Mouse (Mus musculus) forebrain, embryonic 10.5 days (tissue): ENCODE measurements at regions not wholly inside any gene's neighbourhood (a gene's known extent, or its start where the extent isn't known, plus 50 kb on each side); places are given as distances from the start of the nearest gene placed in this dataset.

Source experiments
- DNase-seq: peaks from one replicate; pipeline ENCODE4 v3.0.0-alpha.2; 2017; ENCODE audit warnings: low spot score; ENCODE audit errors: extremely low spot score
- H3K27ac ChIP-seq: fragments of 300-500 bp; sonication (generic); 2 replicates; pipeline ENCODE4 v1.5.1; 2016; ENCODE audit warnings: mild to moderate bottlenecking
- H3K27me3 ChIP-seq: fragments of 300-500 bp; sonication (generic); 2 replicates; pipeline ENCODE4 v1.6.1; 2016; ENCODE audit warnings: mild to moderate bottlenecking; ENCODE audit not compliant: poor library complexity, severe bottlenecking
- H3K36me3 ChIP-seq: fragments of 300-500 bp; sonication (generic); replicated peaks from 2 replicates; pipeline ENCODE4 v1.6.1; 2016; ENCODE audit warnings: mild to moderate bottlenecking, moderate library complexity
- H3K4me1 ChIP-seq: fragments of 300-500 bp; sonication (generic); 2 replicates; pipeline ENCODE4 v1.6.1; 2016
- H3K4me3 ChIP-seq: fragments of 300-500 bp; sonication (generic); 2 replicates; pipeline ENCODE4 v1.5.1; 2016; ENCODE audit warnings: mild to moderate bottlenecking, moderate library complexity
- H3K9me3 ChIP-seq: fragments of 300-500 bp; sonication (generic); 2 replicates; pipeline ENCODE4 v1.6.1; 2016; ENCODE audit warnings: mild to moderate bottlenecking, moderate library complexity
- WGBS: fragments of 180-500 bp; shearing (Covaris S2); methylation state at CpG from one replicate; pipeline ENCODE4 v1.1.7; 2016; 5-methylcytosine and 5-hydroxymethylcytosine counted together

GRCm38 (mm10) chr12:7382455-7382854 lies 595.0 kb upstream of the Apob start:
- Histone ChIP-seq H3K9me3 (no peaks in the 10 kb centered on the region), H3K36me3 (no peaks in the 10 kb centered on the region), H3K4me3 (no peak overlapping the region), H3K27me3 (no peaks in the 10 kb centered on the region), H3K4me1 (no peaks in the 10 kb centered on the region), H3K27ac (no peak overlapping the region)
- WGBS, result 91% methylated on average over 1 of the region's 1 CpGs
- DNase-seq, result no peak

DNA sequence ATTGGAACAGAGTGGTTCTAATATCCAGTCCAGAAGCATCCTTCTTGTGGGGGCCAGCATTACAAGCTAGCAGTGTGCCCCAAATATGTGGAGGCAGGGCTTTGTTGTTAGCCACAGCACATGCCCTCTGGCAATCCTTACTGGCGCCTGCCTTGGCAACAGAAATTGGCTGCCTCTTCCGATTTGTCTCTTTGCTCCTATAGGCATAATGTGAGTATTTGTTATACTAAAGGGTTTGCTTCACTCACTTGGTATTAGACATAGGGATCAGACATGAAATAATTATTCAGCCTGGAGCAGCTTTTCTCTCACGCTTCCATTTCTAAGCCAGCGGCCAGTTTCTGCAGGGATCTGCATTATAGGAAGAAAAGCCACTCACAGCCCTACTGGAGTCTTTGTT lies 573.6 kb upstream of the Apob start:
- no peaks in the 10 kb centered on the region for H3K36me3 ChIP-seq
- WGBS, result 66% methylated on average over 4 of the region's 4 CpGs
- H3K27me3 ChIP-seq, result no peaks in the 10 kb centered on the region
- H3K4me1 ChIP-seq, result 0 out of 2 replicates have a peak, but pooled peaks cover 3% of the 10 kb centered on the region
- DNase-seq, result no peak
- H3K27ac ChIP-seq, result no peak overlapping the region
- H3K9me3 ChIP-seq, result no peaks in the 10 kb centered on the region
- H3K4me3 ChIP-seq, result no peak overlapping the region

- no peaks in the 10 kb centered on the region for H3K9me3 ChIP-seq
- 90% methylated on average over 4 of the region's 4 CpGs for WGBS
- no peaks in the 10 kb centered on the region for H3K36me3 ChIP-seq
- H3K4me1 ChIP-seq, result no peaks in the 10 kb centered on the region
- no peak overlapping the region for H3K4me3 ChIP-seq
- no peak overlapping the region for H3K27ac ChIP-seq
- no peaks in the 10 kb centered on the region for H3K27me3 ChIP-seq
- DNase-seq, result no peak
Observed at GRCm38 (mm10) chr12:7411810-7412209, 565.6 kb upstream of the Apob start.

- H3K27ac ChIP-seq, result no peak overlapping the region
- DNase-seq, result no peak
Observed at GRCm38 (mm10) chr12:7420276-7420675, 557.2 kb upstream of the Apob start.

GRCm38 (mm10) chr12:7421826-7422540 lies 555.5 kb upstream of the Apob start:
- Histone ChIP-seq H3K27ac (no peak overlapping the region), H3K4me3 (no peak overlapping the region), H3K27me3 (no peaks in the 10 kb centered on the region), H3K36me3 (no peaks in the 10 kb centered on the region), H3K4me1 (no peaks in the 10 kb centered on the region), H3K9me3 (no peaks in the 10 kb centered on the region)
- WGBS, result 68% methylated on average over 2 of the region's 2 CpGs
- no peak for DNase-seq

More at GRCm38 (mm10) chr12:7420276-7420675, 557.2 kb upstream of the Apob start:
- WGBS, result 35% methylated on average over 1 of the region's 2 CpGs
- H3K4me3 ChIP-seq, result no peak overlapping the region
- H3K4me1 ChIP-seq, result no peaks in the 10 kb centered on the region
- no peaks in the 10 kb centered on the region for H3K9me3 ChIP-seq
- H3K27me3 ChIP-seq, result no peaks in the 10 kb centered on the region
- H3K36me3 ChIP-seq, result no peaks in the 10 kb centered on the region

GRCm38 (mm10) chr12:7430981-7431380 lies 546.5 kb upstream of the Apob start:
- no peaks in the 10 kb centered on the region for H3K9me3 ChIP-seq
- H3K27me3 ChIP-seq, result no peaks in the 10 kb centered on the region
- H3K36me3 ChIP-seq, result no peaks in the 10 kb centered on the region
- H3K4me3 ChIP-seq, result no peak overlapping the region
- H3K27ac ChIP-seq, result no peak overlapping the region
- no peaks in the 10 kb centered on the region for H3K4me1 ChIP-seq
- DNase-seq, result no peak
- 91% methylated on average over 4 of the region's 4 CpGs for WGBS

GRCm38 (mm10) chr12:7445238-7445637 lies 532.2 kb upstream of the Apob start:
- Histone ChIP-seq H3K9me3 (no peaks in the 10 kb centered on the region), H3K27me3 (no peaks in the 10 kb centered on the region), H3K4me1 (0 out of 2 replicates have a peak, but pooled peaks cover under 1% of the 10 kb centered on the region), H3K27ac (no peak overlapping the region), H3K4me3 (no peak overlapping the region), H3K36me3 (no peaks in the 10 kb centered on the region)
- DNase-seq, result no peak
- WGBS, result 90% methylated on average over 2 of the region's 2 CpGs

- peaks cover 7% of the 10 kb centered on the region; the same call in 1 of the 2 replicates for H3K4me1 ChIP-seq
- DNase-seq, result no peak
- H3K9me3 ChIP-seq, result no peaks in the 10 kb centered on the region
- no peaks in the 10 kb centered on the region for H3K36me3 ChIP-seq
- no peak overlapping the region for H3K4me3 ChIP-seq
- no peak overlapping the region for H3K27ac ChIP-seq
- H3K27me3 ChIP-seq, result no peaks in the 10 kb centered on the region
- 43% methylated on average over 2 of the region's 2 CpGs for WGBS
Observed at GRCm38 (mm10) chr12:7450506-7450905, 526.9 kb upstream of the Apob start.

GRCm38 (mm10) chr12:7457036-7457435 lies 520.4 kb upstream of the Apob start:
- peaks cover 13% of the 10 kb centered on the region for H3K4me1 ChIP-seq
- H3K27ac ChIP-seq, result no peak overlapping the region
- no peaks in the 10 kb centered on the region; the same call in 1 of the 2 replicates for H3K27me3 ChIP-seq
- no peaks in the 10 kb centered on the region for H3K9me3 ChIP-seq
- DNase-seq, result no peak
- WGBS, result 84% methylated on average over 5 of the region's 5 CpGs
- no peaks in the 10 kb centered on the region for H3K36me3 ChIP-seq
- no peak overlapping the region for H3K4me3 ChIP-seq

DNA sequence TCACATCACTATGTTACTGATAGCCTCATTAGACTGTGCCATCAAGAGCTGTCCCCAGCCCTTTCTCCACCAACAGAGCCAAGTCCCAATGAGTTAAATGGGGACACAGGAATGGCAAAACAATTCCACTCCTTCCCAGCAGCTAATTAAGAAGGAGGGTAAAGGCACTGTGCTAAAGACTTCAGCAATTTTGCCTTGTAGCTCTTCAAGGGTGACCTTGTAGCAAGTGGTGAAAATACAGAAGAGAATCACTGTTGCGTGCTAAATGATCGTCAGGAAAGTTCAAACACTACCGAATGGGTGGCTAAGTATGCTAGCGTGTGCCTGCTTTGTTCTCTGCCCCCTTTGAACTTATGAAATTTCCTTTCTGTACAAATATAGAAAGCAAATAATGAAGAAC lies 519.9 kb upstream of the Apob start:
- Histone ChIP-seq H3K27ac (no peak overlapping the region), H3K36me3 (no peaks in the 10 kb centered on the region), H3K4me3 (no peak overlapping the region), H3K9me3 (no peaks in the 10 kb centered on the region), H3K4me1 (peaks cover 13% of the 10 kb centered on the region), H3K27me3 (no peaks in the 10 kb centered on the region; the same call in 1 of the 2 replicates)
- WGBS, result 72% methylated on average over 4 of the region's 4 CpGs
- DNase-seq, result no peak

DNA sequence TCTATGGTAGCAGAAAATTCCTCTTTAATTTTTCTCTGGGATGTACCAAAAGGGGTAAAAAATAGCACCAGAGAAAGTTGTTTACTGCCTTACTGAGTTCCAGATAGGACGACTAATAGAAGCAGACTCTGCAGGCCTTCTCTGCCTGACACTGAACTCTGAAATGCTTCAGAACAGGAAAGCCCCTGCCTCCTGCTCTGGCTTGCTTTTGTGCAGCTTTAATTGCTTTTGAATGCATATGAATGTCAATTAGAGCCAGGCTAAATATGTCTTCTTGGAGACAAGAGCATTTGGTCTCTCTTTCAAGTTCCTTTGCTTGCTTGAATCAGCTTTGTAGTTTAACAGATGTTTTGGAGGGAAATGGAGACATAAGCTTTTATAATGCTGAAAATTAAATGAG lies 512.5 kb upstream of the Apob start:
- 13% methylated on average over 1 of the region's 1 CpGs for WGBS
- Histone ChIP-seq H3K27ac (no peak overlapping the region), H3K4me1 (peaks cover 13% of the 10 kb centered on the region), H3K36me3 (no peaks in the 10 kb centered on the region), H3K9me3 (no peaks in the 10 kb centered on the region), H3K27me3 (no peaks in the 10 kb centered on the region; the same call in 1 of the 2 replicates), H3K4me3 (no peak overlapping the region)
- no peak for DNase-seq

DNA sequence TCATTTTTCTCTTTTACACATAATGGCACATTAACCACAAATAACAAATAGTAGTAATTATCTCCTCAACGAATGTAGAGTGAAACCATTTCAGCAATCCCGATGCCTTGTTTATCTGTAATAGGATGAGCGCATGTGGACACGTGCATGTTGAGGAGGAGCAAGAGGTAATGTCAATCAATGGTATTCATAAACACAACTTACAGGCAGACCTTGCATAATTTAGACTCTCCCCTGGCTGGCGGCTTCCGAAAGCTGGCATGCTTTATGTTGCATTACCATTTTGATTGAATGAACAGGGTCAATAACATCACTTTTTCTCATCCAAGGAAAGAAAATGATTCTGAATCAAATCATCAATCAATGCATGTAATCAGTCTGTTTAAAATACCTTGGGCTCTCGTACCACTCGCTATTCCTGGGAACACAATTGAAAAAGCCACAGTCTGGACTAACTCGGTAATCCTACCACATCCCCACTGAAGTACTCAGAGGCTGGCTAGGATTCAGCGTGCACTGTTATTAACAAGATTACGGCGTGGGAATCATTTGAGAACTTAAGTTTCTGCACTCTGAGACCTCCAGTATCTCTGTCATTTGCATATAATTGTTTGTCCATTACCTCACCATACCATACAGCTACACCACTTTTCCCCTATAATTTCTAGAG lies 464.7 kb upstream of the Apob start:
- Histone ChIP-seq H3K36me3 (no peaks in the 10 kb centered on the region), H3K4me1 (no peaks in the 10 kb centered on the region), H3K9me3 (no peaks in the 10 kb centered on the region), H3K27me3 (no peaks in the 10 kb centered on the region), H3K27ac (no peak overlapping the region), H3K4me3 (no peak overlapping the region)
- WGBS, result 91% methylated on average over 12 of the region's 12 CpGs
- DNase-seq, result no peak

DNA sequence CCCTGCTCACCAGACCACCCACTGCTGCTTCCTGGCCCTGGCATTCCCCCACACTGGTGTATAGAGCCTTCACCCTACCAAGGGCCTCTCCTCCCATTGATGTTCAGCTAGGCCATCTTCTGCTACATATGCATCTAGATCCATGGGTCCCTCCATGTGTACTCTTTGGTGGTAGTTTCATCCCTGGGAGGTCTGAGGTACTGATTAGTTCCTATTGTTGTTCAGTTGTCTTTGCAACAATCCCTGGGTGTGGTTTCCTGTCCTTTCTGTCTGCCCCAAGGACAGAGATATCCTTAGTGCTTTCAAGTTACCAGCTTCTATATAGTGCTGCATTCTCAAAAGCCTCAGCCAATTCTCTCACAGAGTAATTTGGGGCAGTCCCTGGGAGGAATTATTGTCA lies 440.1 kb upstream of the Apob start:
- Histone ChIP-seq H3K27ac (no peak overlapping the region), H3K4me1 (no peaks in the 10 kb centered on the region), H3K36me3 (no peaks in the 10 kb centered on the region), H3K4me3 (no peak overlapping the region), H3K27me3 (no peaks in the 10 kb centered on the region), H3K9me3 (no peaks in the 10 kb centered on the region)
- DNase-seq, result no peak
